Mouse (Mus musculus) kidney, adult 11 months (tissue): ENCODE measurements at regions not wholly inside any gene's neighbourhood (a gene's known extent, or its start where the extent isn't known, plus 50 kb on each side); places are given as distances from the start of the nearest gene placed in this dataset.

Experiments used
- DNase-seq: peaks from one replicate; pipeline ENCODE4 v3.0.0; 2022

DNA sequence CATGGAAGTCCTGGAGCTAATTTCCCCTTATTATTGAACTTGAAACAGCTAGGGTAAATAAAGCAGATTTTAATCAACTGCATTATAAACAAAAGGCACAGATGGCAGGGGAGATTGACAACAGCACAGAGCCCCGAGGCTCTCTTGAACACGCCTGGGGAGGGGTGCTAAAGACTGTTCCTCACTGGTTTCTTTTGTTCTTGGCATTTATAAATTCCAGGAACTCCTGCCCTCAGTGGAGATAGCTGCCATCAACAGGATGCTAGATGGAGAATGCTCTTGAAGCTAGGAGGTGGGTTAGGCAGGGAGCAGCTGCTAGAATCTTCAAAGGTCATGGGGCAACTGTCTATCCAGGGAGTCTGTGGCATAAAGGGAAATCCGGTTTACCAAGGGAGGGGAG is 102.2 kb upstream of the Kit start:
- DNase-seq: no peak

GRCm38 (mm10) chr5:75475414-75475813 is 99.3 kb upstream of the Kit start:
- DNase-seq: no peak

DNA sequence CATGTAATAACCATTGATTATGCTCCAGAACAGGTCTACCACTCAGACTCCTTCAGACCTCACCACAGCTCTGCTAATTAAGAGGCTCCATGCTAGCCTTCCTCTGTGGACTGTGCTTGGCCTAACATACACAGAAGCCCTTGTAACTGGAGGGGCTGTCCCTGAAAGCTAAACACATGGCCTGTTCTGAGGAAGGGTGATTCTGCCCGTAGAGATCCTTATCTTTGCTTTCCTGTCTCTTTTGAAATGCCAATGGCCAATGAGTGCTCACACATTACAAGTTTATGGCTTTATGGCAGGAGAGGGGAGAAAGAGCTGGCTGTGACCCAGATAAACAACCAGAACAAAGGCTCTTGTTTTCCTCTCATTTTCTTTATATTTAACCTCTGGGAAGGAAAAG is 96.2 kb upstream of the Kit start:
- no peak for DNase-seq

DNA sequence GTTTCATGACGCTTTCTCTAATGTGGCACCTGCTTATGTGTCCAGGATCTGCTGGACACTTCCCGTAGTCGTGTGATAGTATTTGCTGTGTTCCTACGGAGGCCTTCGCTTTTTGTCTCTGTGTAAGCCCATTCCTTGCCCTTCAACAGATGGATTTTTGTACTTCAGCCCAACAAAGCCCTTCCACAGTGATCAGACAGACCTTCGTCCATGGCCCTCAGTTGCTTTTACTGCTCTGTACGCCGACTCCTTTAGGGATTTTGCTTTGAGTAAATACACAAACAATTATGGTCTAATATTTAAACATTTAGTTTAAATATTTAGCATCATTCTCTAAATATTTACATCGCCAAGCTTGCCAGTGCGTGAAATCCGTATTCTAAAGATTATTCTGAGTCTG is 95.6 kb upstream of the Kit start:
- no peak for DNase-seq

GRCm38 (mm10) chr5:75481595-75481994 is 93.1 kb upstream of the Kit start:
- no peak for DNase-seq

- no peak for DNase-seq
Observed at GRCm38 (mm10) chr5:75484330-75484729, 90.4 kb upstream of the Kit start.

DNA sequence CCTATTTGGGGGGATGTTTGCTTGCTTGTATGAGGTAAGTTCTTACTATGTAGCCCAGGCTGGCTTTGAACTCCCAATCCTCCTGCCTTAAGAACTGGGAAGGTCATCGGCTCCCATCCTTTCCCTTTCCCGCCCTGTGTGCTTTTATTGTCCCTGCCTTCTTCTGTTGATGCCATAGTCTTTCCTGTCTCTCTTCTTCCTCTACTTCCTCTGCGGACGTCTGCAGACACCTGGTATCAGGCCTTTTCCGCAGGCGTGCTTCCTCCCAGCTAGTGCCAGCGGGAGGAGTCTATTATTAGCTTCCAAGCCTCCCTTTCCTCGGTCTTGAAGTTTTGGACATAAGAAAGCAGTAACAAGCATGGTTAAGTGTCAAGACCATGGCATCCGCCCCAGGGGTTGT is 83.9 kb upstream of the Kit start:
- peak; percentile 8 for DNase-seq

GRCm38 (mm10) chr5:75494143-75494542 is 80.6 kb upstream of the Kit start:
- DNase-seq: no peak

DNA sequence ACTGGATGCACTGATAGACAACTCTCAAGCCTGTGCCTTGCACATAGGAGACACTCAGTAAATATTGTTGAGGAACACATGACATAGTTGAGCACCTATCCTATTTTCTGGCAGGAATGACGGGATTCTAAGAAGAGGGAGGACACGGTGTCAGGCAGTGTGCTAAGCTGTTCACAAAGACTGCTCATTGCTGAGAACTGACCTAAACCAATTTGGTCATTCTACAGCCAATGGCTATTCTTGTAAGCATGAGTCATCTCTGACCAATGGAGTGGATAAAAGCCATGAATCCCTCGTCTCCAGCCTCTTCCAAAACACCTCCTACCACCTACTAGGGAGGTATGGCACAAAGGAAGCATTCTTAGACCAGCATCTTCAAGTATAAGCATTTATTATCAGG is 75.7 kb upstream of the Kit start:
- DNase-seq: no peak

- DNase-seq: no peak
Observed at GRCm38 (mm10) chr5:75499695-75500094, 75.0 kb upstream of the Kit start.

DNA sequence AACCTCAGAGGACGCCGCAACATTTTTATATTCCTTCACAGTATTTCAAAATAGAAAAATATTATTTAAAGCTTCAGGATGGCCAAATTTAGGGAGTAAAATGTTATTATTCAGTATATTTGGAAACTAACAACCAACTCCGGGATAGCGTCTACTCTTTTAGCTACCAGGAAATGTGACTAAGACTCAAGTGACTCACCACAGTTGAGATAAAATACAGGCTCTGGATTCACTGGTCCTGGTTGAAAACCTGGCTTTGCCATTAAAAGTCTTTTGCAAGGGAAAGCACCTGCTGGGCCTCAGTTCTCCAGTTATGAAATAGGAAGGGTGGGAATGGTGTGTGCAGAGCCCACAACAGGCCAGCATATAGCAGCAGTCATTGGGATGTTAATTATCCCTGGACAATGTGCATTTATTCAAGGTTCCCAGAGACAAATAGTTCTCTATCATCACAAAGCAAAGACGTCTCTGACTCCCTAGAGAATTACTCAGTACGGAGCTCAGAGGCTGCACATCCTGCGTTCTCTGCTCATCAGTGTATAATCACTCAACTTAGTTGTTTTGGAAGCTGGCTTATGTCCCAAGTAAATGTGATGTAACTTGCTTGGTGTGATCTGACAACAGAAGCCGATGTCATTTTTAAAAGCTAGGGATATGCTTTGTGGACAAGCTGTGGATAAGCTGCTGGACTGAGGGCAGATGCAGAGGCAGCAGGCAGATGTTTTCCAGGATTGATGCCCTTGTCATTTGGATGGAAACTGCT is 73.9 kb upstream of the Kit start:
- no peak for DNase-seq

GRCm38 (mm10) chr5:75503673-75504072 is 71.0 kb upstream of the Kit start:
- DNase-seq: no peak

- no peak for DNase-seq
Observed at GRCm38 (mm10) chr5:75512521-75513422, 61.9 kb upstream of the Kit start.

- DNase-seq: no peak
Observed at GRCm38 (mm10) chr5:75518213-75518612, 56.5 kb upstream of the Kit start.

- DNase-seq: no peak
Observed at GRCm38 (mm10) chr5:75523041-75523678, 51.6 kb upstream of the Kit start.
